Mouse (Mus musculus): Measurements from ENCODE around the gene Reep6.

Gene Reep6

GRCm38 (mm10) chr10:80329273-80330081, at the start of gene Reep6, which contains the start of gene Pcsk4:
Reep6 (plus strand) TSS chr10:80329953.
Pcsk4 (minus strand) TSS chr10:80329498.
- peak; percentile 94 for DNase-seq

GRCm38 (mm10) chr10:80281304-80281703, 48.4 kb upstream of the Reep6 start:
- DNase-seq, result no peak

GRCm38 (mm10) chr10:80281921-80282371, 47.8 kb upstream of the Reep6 start:
- DNase-seq, result no peak

- DNase-seq, result no peak
Measured at GRCm38 (mm10) chr10:80282481-80283441, 47.0 kb upstream of the Reep6 start.

- no peak for DNase-seq
Measured at GRCm38 (mm10) chr10:80285222-80286070, 44.3 kb upstream of the Reep6 start.

- DNase-seq, result no peak
Measured at GRCm38 (mm10) chr10:80288097-80288496, 41.7 kb upstream of the Reep6 start.

- no peak for DNase-seq
Measured at GRCm38 (mm10) chr10:80288657-80289056, 41.1 kb upstream of the Reep6 start.

- DNase-seq, result peak; percentile 95
Measured at GRCm38 (mm10) chr10:80292251-80293146, 37.3 kb upstream of the Reep6 start, which contains the start of gene Rps15. Rps15 (plus strand) TSS chr10:80292453.

GRCm38 (mm10) chr10:80293325-80293724, 36.4 kb upstream of the Reep6 start:
- DNase-seq, result no peak

- no peak for DNase-seq
Measured at GRCm38 (mm10) chr10:80294311-80294710, 35.4 kb upstream of the Reep6 start.

GRCm38 (mm10) chr10:80294788-80295303, 34.9 kb upstream of the Reep6 start:
- DNase-seq, result peak; percentile 47

GRCm38 (mm10) chr10:80295618-80296425, 33.9 kb upstream of the Reep6 start, which contains the start of gene Apc2:
Apc2 (plus strand) TSS chr10:80295977.
- peak; percentile 87 for DNase-seq

- peak; percentile 30 for DNase-seq
Measured at GRCm38 (mm10) chr10:80296824-80297223, 32.9 kb upstream of the Reep6 start.

GRCm38 (mm10) chr10:80297526-80298133, 32.1 kb upstream of the Reep6 start:
- no peak for DNase-seq

GRCm38 (mm10) chr10:80298571-80299281, 31.0 kb upstream of the Reep6 start:
- peak; percentile 95 for DNase-seq

GRCm38 (mm10) chr10:80299301-80299700, 30.5 kb upstream of the Reep6 start:
- DNase-seq, result no peak

GRCm38 (mm10) chr10:80299824-80300223, 29.9 kb upstream of the Reep6 start:
- DNase-seq, result no peak

- DNase-seq, result peak; percentile 71
Measured at GRCm38 (mm10) chr10:80300672-80301181, 29.0 kb upstream of the Reep6 start.
